Mouse (Mus musculus): Measurements from ENCODE around the gene Ugt2b35. TPM values are rescaled to one million over a fixed set of nuclear protein-coding genes. Genes with fewer than 3 reads are reported as not detected.
"Not testable (repeated sequence)": the region's sequence is repeated elsewhere in the genome, so short reads cannot be mapped to it uniquely, and the experiment has no call there.

Gene Ugt2b35
- total RNA-seq (2021) = not detected

GRCm38 (mm10) chr5:87000395-87001073 is at the start of gene Ugt2b35:
Gene Ugt2b35 (plus strand): TSS chr5:87000860.
- intact Hi-C loops (cut with DNase I) = no loop called here
- DNase-seq = no peak

- intact Hi-C loops (cut with DNase I) = no loop called here
- DNase-seq = no peak
These were observed 40.2 kb upstream of the Ugt2b35 start for GRCm38 (mm10) chr5:86960504-86960903.

GRCm38 (mm10) chr5:86961587-86962358 is 38.9 kb upstream of the Ugt2b35 start:
- DNase-seq = no peak

GRCm38 (mm10) chr5:86962849-86963248 is 37.8 kb upstream of the Ugt2b35 start:
- DNase-seq; intact Hi-C loops (cut with DNase I): not testable (repeated sequence)

More at GRCm38 (mm10) chr5:86961587-86962358, 38.9 kb upstream of the Ugt2b35 start:
- intact Hi-C loops (cut with DNase I) = no loop called here

GRCm38 (mm10) chr5:86967271-86967670 is 33.4 kb upstream of the Ugt2b35 start:
- intact Hi-C loops (cut with DNase I); DNase-seq: not testable (repeated sequence)

- intact Hi-C loops (cut with DNase I) = no loop called here
- DNase-seq = no peak
These were observed 4.1 kb downstream of the Ugt2b35 start for GRCm38 (mm10) chr5:87004735-87005134.

- DNase-seq = no peak
- intact Hi-C loops (cut with DNase I) = no loop called here
These were observed 14.8 kb downstream of the Ugt2b35 start for GRCm38 (mm10) chr5:87015477-87015876.

- intact Hi-C loops (cut with DNase I) = no loop called here
- no peak for DNase-seq
These were observed 26.7 kb downstream of the Ugt2b35 start for GRCm38 (mm10) chr5:87027359-87027758.

GRCm38 (mm10) chr5:87030624-87031023 is 30.0 kb downstream of the Ugt2b35 start:
- DNase-seq = no peak
- intact Hi-C loops (cut with DNase I) = no loop called here

Other genes starting within 250 kb of the Ugt2b35 start
- 10 to 100 TPM; 57.9 to 59.5 TPM for gene Ythdc1, start 196.6 kb upstream of the Ugt2b35 start, total RNA-seq (2021)
- gene Ugt2b34, start 93.9 kb upstream of the Ugt2b35 start, total RNA-seq (2021) = not detected
- not detected for gene Ugt2b1, start 74.3 kb upstream of the Ugt2b35 start, total RNA-seq (2021)
- gene Ugt2b36, start 91.7 kb downstream of the Ugt2b35 start, total RNA-seq (2021) = not detected
- gene Ugt2b5, start 139.5 kb downstream of the Ugt2b35 start, total RNA-seq (2021) = not detected

Measured in left cerebral cortex, postnatal 4 days (tissue).